Comparison of ENCODE assay signal across 8 mouse cellular contexts in genomic region chr8:84388275-84388674, GRCm38 (mm10). TPM values are rescaled to one million over a fixed set of nuclear protein-coding genes. Genes with fewer than 3 reads are reported as not detected.
DNase-seq lines count a peak whose midpoint lies in the region; ATAC-seq and TF ChIP-seq lines count a peak whose summit lies in the region.

Gene Cacna1a, plus strand, starts transcription at chr8:84388440.

- H3K4me2 ChIP-seq in hindbrain, embryonic 16.5 days (ENCODE audit: low read length) = no peak within 1 kb of the TSS

- H3K27me3 ChIP-seq in hindbrain, embryonic 16.5 days (replicated peaks; ENCODE audit: control insufficient read depth, insufficient read depth, low read length) = no peaks in the 10 kb centered on the region

- H3K4me3 ChIP-seq in layer of hippocampus, adult 2 months = no peak within 1 kb of the TSS
- no peak within 1 kb of the TSS for H3K4me3 ChIP-seq in brown adipose tissue, adult 24 weeks (ENCODE audit: insufficient read depth, low read depth, low read length)
- no peak within 1 kb of the TSS for H3K4me3 ChIP-seq in hindbrain, embryonic 16.5 days (ENCODE audit: low read length)

- no peaks in the 10 kb centered on the region for H3K4me1 ChIP-seq in brown adipose tissue, adult 24 weeks (ENCODE audit: control insufficient read depth, insufficient read depth, insufficient read length, low read length)
- no peaks in the 10 kb centered on the region for H3K4me1 ChIP-seq in hindbrain, embryonic 16.5 days (ENCODE audit: control insufficient read depth, insufficient read depth, low read depth, low read length)

- WGBS in hindbrain, embryonic 16.5 days = 80% methylated on average over 3 of the region's 3 CpGs

- no peak within 1 kb of the TSS for H3K9ac ChIP-seq in hindbrain, embryonic 16.5 days (ENCODE audit: low read depth, low read length)

- no peak for DNase-seq in layer of hippocampus, adult 2 months (ENCODE audit: low spot score in 2 of 2)
- no peak for DNase-seq in layer of hippocampus, adult 11-12 months (ENCODE audit: low spot score)
- DNase-seq in left cerebral cortex, postnatal 25 days (ENCODE audit: low spot score in 2 of 2) = no peak
- no peak for DNase-seq in right cerebral cortex, postnatal 36 days (ENCODE audit: low spot score in 2 of 2)
- DNase-seq in ovary, postnatal 36 days (ENCODE audit: low spot score) = no peak
- DNase-seq in adrenal gland, postnatal 36 days = no peak

- no peaks in the 10 kb centered on the region for H3K36me3 ChIP-seq in hindbrain, embryonic 16.5 days (ENCODE audit: control insufficient read depth, insufficient read depth, low read length)

- no peak for ATAC-seq in hindbrain, embryonic 16.5 days

- TF ChIP-seq CTCF in layer of hippocampus, adult 2 months (conservative IDR thresholded peaks at IDR 0.05) = no peak

- intact Hi-C loops in left cerebral cortex, postnatal 25 days (cut with DNase I) = no loop called here

- H3K9me3 ChIP-seq in hindbrain, embryonic 16.5 days (ENCODE audit: control insufficient read depth, low read length) = no peaks in the 10 kb centered on the region

- H3K27ac ChIP-seq in layer of hippocampus, adult 2 months = no peak within 1 kb of the TSS
- H3K27ac ChIP-seq in brown adipose tissue, adult 24 weeks (replicated peaks; ENCODE audit: low read depth, low read length) = no peak within 1 kb of the TSS
- no peak within 1 kb of the TSS for H3K27ac ChIP-seq in hindbrain, embryonic 16.5 days (ENCODE audit: low read depth, low read length)

RNA-seq across cellular contexts. Expression of gene Cacna1a, which starts in this region (rescaled TPM):
- 100 to 1,000 TPM; 207 to 219 TPM for total RNA-seq in layer of hippocampus, adult 2 months (2021)
- polyA plus RNA-seq in brown adipose tissue, adult 24 weeks (2012; ENCODE audit: insufficient read depth, insufficient read length, missing spikeins) = 30.0 and 30.8 TPM in 2 replicates
- polyA plus RNA-seq in hindbrain, embryonic 16.5 days (2015; fragmentation: Nextera tagmentation; extraction: Ambion mirVana) = 15.7 and 17.1 TPM in 2 replicates
- 100 to 1,000 TPM; 230 to 263 TPM for total RNA-seq in left cerebral cortex, postnatal 25 days (2021)
- 1 to 10 TPM; 4.3 to 7.3 TPM for total RNA-seq in adrenal gland, postnatal 36 days (2021)

Comparison
In these comparisons a context has a peak if more than half of its experiments do, and no peak if none do; other contexts are left out.
1. RNA of gene Cacna1a (total RNA-seq): 230 to 263 TPM in left cerebral cortex, postnatal 25 days and 207 to 219 TPM in layer of hippocampus, adult 2 months; 4.3 to 7.3 TPM in adrenal gland, postnatal 36 days; every median in the first group is over 10 times any median in the second.